Mouse (Mus musculus) left cerebral cortex, postnatal 25 days (tissue): ENCODE data around the gene 4930451I11Rik. TPM values are rescaled to one million over a fixed set of nuclear protein-coding genes. Genes with fewer than 3 reads are reported as not detected.

Experiments used
- DNase-seq, 2 experiments: peaks; one replicate each; pipeline ENCODE4 v3.0.0; 2022; ENCODE audit warnings: low spot score in 2 of 2, mixed read lengths in 1 of 2
- intact Hi-C: fragments of 180-260 bp; cut with DNase I; formaldehyde crosslinking; loops from one replicate; pipeline ENCODE4 v1.15.1; 2025
- total RNA-seq, 2 experiments: library from RNA; stranded (reverse); gene quantifications; 2 replicates each; pipeline ENCODE4 v1.2.3; 2021

Gene 4930451I11Rik
- total RNA-seq, 2 experiments from 2014 or later: not detected

- DNase-seq: no peak
- intact Hi-C loops: no loop called here
Observed at GRCm38 (mm10) chr7:126803181-126803580, 28.3 kb downstream of the 4930451I11Rik start.

- intact Hi-C loops: no loop called here
- DNase-seq: no peak
Observed at GRCm38 (mm10) chr7:126802134-126802889, 29.1 kb downstream of the 4930451I11Rik start.

GRCm38 (mm10) chr7:126801057-126801422 lies 30.4 kb downstream of the 4930451I11Rik start:
- DNase-seq: no peak
- intact Hi-C loops: no loop called here

DNA sequence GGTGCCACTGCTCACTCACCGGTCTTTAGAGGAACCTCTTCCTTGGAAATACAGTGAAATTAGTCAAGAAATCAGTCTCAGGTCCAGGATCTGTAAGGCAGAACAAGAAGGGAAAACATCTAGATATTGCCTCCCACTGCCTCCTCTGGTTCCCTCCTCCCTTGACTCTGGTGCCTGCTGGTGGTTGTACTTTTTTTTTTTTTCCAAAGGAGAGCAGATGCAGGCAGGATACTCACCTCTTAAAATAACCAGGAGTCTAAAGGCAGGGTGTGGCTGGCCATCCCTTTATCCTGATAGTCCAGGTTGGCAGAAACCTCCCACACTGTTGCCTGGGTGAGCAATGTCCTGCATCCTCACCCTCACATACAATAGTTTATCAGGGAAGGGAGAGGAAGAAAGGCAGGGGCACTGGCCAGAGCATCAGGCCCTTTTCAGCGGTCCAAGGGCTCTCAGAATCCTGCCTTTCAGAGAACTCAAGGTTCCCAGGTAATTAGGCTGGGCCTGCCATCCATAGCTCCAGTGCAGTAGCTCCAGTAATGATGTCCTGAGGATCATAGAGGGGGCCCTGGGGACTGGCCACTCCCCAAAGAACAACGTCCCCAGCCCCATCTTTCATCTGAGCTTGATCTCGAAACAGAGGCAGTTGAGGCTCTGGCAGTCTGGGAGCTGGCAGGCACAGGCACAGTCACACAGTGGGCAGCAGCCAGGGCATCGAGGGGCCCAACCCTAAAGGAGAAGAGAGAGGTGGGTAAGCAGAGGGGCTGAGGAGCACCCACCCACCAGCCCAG lies 31.0 kb downstream of the 4930451I11Rik start:
- DNase-seq: peak in 1 of 2 experiments; percentile 79
- intact Hi-C loops: no loop called here

- intact Hi-C loops: loop anchor here (1.0 to 5.0 kb wide), 4 partner anchors 23 to 297 kb away; partner anchors contain the start of genes Atxn2l, Maz and Ypel3
- DNase-seq: peak in 1 of 2 experiments; percentile 89
Observed at GRCm38 (mm10) chr7:126799468-126800268, 31.8 kb downstream of the 4930451I11Rik start.

DNA sequence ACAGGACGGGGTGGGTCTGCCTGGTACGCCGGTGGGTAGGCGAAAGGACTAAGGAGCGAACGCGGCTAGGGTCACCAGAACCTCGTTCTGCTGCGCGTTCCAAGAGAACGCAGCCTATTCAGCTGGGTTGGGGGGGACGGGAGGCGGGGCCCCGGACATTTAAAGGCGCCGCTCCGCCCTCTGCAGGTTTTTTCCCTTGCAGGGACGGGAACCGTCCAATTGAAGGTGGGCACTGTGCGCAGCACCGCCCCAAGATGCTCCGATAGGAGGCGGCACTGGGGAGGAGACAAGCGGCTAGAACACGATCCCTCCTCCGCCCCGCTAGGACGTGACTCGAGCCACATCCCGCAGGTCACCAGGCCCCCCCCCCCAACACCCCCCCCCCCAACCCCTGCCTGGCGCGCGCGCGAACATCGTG lies 32.4 kb downstream of the 4930451I11Rik start:
- intact Hi-C loops: loop anchor here (1.0 to 5.0 kb wide), 4 partner anchors 22 to 297 kb away; partner anchors contain the start of genes Atxn2l, Maz and Ypel3
- peak; percentile 95 to 99 for DNase-seq

GRCm38 (mm10) chr7:126798127-126799049 lies 33.1 kb downstream of the 4930451I11Rik start:
- peak in 1 of 2 experiments; percentile 50 for DNase-seq
- intact Hi-C loops: loop anchor here (1.0 to 5.0 kb wide), 4 partner anchors 22 to 296 kb away; partner anchors contain the start of genes Atxn2l, Maz and Ypel3

- intact Hi-C loops: loop anchor here (2.0 to 5.0 kb wide), 3 partner anchors 21 to 295 kb away; partner anchors contain the start of genes Atxn2l and Ypel3
- DNase-seq: peak in 1 of 2 experiments; percentile 26
Observed at GRCm38 (mm10) chr7:126797411-126798126, 33.9 kb downstream of the 4930451I11Rik start, which contains the start of gene Fam57b. Fam57b (plus strand) TSS chr7:126797668.

DNA sequence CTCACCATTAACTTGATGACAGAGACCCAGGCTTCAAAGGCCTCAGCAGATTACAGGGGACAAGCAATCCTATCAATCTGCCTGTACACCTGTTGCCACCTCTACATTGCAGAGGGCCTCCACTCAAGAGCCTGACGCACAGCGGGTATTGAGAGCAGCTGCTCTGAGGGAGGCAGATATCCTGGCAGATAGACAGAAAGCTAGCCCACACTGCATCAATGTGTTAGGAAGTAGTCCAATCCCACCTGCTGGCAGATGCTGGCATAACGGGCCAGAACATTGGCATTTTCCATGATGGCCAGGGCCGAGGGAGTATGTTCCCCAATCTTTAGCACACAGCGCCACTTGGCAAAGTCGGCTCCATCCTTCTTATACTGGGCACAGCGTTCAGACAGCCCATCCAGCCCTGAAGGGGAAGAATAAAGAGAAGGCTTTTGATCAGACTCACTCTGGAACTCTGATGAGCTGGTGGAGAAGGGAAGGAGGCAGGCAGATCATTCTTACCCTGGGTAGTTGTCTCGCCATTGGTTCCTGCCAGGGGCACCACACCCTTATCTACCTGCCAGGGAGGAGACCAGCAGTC lies 35.0 kb downstream of the 4930451I11Rik start:
- peak; percentile 37 to 73 for DNase-seq
- intact Hi-C loops: loop anchor here (5.0 kb wide), 1 partner anchor 294 kb away; the partner anchor contains the start of gene Atxn2l

DNA sequence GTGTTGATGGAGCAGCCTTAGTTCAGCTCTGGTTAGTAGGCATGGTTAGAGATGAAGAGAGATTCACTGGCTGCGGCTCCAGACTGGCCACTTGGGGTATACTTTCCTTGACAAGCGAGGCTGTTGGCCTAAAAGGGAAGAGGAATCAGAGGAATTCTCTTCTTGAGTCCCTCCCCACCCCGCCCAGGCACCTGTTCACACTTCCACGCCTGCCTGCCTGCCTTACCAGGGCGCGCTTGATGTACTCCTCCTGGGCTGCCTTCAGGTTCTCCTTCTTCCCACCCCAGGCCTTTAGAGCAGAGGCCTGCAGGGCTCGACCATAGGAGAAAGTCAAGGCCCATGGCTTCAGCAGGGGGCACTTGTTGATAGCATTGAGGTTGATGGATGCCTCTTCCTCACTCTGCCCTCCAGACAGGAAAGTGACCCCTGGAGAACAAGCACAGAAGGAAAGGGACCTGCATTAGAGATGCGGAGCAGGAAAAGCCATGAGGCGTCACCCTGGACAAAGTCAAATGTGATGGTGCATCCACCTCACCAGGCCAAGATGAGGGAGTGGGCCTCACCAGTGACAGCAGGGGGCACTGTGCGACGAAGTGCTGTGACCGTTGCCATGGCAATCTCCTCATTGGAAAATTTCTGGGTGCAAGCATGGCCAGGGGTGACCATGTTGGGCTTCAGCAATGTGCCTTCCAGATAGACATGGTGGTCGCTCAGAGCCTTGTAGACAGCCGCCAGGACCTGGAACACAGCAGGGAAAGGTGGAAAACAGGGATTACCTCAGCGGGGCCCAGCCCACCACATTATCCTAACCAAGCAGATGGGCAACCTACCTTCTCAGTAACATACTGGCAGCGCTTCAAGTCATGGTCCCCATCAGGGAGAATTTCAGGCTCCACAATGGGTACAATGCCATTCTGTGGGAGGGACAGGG lies 35.8 kb downstream of the 4930451I11Rik start:
- intact Hi-C loops: loop anchor here (5.0 kb wide), 1 partner anchor 293 kb away; the partner anchor contains the start of gene Atxn2l

GRCm38 (mm10) chr7:126794271-126794605 lies 37.2 kb downstream of the 4930451I11Rik start:
- DNase-seq: no peak
- intact Hi-C loops: no loop called here

More for the DNA sequence above, 35.8 kb downstream of the 4930451I11Rik start:
- DNase-seq: peak in 1 of 2 experiments; percentile 29

DNA sequence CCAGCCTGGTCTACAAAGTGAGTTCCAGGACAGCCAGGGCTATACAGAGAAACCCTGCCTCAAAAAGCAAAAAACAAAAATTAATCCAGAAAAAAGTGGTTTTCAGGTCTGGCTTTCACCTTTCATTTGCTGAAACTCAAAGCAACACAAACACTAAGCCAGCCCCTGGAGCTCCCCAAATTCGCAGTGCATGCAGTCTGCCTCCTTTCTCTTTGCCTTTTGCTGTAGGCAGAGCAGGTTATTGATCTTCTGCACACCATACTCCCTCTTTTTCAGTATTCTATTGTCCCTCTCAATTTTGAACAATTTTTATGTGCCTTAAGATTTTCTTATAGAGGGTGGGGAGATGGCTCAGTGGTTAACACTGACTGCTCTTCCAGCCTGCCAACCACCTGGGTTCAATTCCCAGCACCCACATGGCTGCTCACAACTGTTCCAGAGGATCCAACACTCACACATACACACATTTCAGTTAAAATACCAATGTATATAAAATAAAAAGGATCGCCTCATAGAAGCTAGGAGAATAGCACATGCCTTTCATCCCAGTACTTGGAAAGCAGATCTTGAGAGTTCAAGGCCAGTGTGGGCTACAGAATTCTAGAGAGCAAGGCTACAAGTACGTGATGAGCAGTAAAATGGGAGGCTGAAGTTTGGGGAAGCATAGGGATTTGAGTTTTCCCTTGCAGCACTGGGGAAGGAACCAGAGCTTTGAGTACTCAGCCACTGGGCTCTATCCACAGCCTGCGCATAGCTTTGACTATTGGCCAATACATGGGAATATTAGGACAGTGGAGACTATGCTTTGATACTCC lies 37.8 kb downstream of the 4930451I11Rik start:
- no peak for DNase-seq
- intact Hi-C loops: no loop called here

DNA sequence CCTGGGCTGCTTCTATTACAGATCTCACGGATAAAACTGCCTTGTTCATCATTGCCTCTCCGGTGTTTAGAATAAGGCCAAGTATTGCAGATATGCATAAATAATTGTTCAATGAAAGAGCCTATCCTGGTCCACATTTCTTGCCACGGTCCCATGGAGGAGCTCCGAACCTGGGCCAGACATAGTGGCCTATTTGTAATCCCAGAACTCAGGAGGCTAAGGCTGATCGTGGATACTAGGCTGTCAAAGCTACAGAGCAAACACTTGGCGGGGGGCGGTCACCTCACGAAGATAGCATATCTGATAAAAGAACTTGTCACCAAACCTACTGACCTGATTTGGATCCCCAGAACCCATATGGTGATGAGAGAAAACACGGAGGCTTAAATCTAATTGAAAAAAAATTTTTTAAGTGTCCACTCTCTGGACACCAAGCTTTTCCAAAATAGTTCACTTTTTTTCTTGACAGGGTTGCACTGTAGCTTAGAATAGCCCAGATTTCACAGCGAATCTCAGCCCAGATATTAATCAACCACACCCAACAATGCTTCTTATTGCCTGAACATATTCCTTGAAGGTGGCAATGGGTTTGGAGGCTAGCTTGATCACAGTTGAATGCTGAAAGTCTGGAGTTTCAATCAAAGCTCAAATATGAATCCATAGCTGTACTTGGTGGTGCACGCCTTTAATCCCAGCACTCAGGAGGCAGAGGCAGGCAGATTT lies 38.6 kb downstream of the 4930451I11Rik start:
- no peak for DNase-seq
- intact Hi-C loops: no loop called here

DNA sequence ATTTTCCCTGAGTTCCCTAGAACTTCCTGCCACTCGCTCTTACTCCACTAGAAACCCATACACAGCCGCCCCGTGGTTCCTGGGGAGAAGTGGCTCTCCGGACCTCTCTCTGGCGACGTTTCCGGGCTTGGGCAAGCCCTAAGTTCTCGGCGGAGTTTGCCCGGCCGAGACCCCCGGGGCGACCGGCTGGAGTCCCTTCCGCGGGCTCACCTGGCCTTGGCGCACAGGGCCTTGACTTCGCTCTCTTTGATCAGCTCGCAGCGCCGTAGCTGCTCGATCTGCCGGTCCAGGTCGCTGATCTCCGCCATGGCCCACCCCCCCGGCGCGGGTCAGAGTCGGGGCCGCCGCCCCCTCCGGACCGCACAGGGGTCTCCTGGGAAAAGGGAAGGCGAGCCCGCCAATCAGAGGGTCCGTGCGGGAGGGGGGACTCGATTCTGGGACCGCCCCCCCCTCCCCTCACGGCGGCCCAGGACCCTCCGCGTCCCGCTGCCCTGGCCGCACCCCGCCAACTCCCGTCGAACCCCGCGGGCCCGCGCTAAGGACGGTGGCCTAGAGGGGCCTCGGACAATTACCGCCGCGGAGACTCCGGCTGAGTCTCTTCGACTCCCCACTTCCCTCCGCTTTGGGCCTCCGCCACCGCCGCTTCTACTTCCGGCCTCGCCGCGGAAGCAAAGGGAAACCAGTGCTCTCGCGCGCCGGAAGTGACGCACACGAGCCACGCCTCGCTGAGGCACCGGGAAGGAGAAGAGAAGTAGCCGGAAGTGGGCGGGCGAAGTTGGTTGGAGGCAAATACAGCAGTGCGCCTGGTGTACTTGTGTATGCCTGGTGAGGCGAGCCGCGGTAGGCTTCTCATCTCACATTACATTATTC lies 39.4 kb downstream of the 4930451I11Rik start, which contains the start of gene Ppp4c:
Gene Ppp4c (minus strand): TSS at position 646 of the 870 bp plus-strand sequence.
- DNase-seq: peak; percentile 97 to 98
- intact Hi-C loops: no loop called here
